13 mouse cellular contexts compared by ENCODE assay signal in the genomic region with DNA sequence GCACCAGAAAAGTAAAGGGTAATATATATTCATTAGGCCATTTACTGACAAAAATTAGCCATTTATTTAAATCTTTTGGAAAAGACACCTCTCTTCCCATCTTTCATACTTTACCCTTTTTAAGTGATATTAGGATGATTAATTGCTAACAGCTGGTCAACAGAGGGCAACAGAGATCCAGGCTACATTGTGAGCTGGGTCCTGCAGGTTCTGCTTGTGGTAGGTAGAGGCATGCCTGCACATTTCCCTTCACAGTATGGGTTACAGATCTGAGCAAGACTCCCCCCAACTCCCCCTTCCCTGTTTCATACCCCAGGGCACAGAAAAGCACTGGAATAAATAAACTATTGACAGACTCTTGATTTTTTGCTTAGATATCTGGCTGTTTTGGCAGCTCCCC.
DNase-seq lines count a peak whose midpoint lies in the region; ATAC-seq and TF ChIP-seq lines count a peak whose summit lies in the region.
"Had no signal": no experiment of that assay in that cellular context is flagged by ENCODE, and none has a peak within 500 bp of the region (broad histone marks: within the 10 kb centered on the region; RNA-seq: fewer than 3 reads in every experiment).

No protein-coding gene starts in this region.

- no peak overlapping the region for H3K27ac ChIP-seq in kidney, postnatal 0 days
- H3K27ac ChIP-seq in midbrain, embryonic 16.5 days (ENCODE audit: low read length) = no peak overlapping the region

- DNase-seq in cerebellum, adult 11 months = peak; percentile 0
- no peak for DNase-seq in kidney, postnatal 0 days (ENCODE audit: low spot score)
- DNase-seq in kidney, adult 18-20 months = no peak
- DNase-seq in cerebellum, postnatal 10 days = peak; percentile 51 to 63
- DNase-seq in ovary, postnatal 14 days (ENCODE audit: low spot score) = no peak
- no peak for DNase-seq in left cerebral cortex, postnatal 25 days (ENCODE audit: low spot score in 2 of 2)
- DNase-seq: adrenal gland, adult 8-10 months; gastrocnemius, postnatal 10 days; kidney, adult 8-10 months; liver, postnatal 0 days; thymus, adult 2 months had no signal

- no peak overlapping the region for H3K4me3 ChIP-seq in kidney, postnatal 0 days (replicated peaks; ENCODE audit: low read depth, low read length)
- no peak overlapping the region for H3K4me3 ChIP-seq in midbrain, embryonic 16.5 days (ENCODE audit: low read depth, low read length)

- H3K9ac ChIP-seq in kidney, postnatal 0 days (ENCODE audit: low read depth, low read length) = no peak overlapping the region
- no peak overlapping the region for H3K9ac ChIP-seq in midbrain, embryonic 16.5 days (ENCODE audit: low read depth, low read length)
- H3K9ac ChIP-seq: liver, postnatal 0 days had no signal

- H3K36me3 ChIP-seq in kidney, postnatal 0 days (ENCODE audit: insufficient read depth, low read length) = no peaks in the 10 kb centered on the region
- H3K36me3 ChIP-seq in midbrain, embryonic 16.5 days (ENCODE audit: control insufficient read depth, insufficient read depth, low read length) = no peaks in the 10 kb centered on the region

- ATAC-seq in cerebellum, adult (ENCODE audit: insufficient number of reproducible peaks, low FRiP score, low TSS enrichment) = no peak
- ATAC-seq in kidney, postnatal 0 days (replicated peaks; ENCODE audit: low FRiP score, low read depth) = no peak
- peak; percentile 78; the same call in 1 of the 2 replicates for ATAC-seq in midbrain, embryonic 16.5 days
- ATAC-seq: liver, postnatal 0 days had no signal

- no peak overlapping the region for H3K4me2 ChIP-seq in kidney, postnatal 0 days (ENCODE audit: low read length)
- no peak overlapping the region for H3K4me2 ChIP-seq in midbrain, embryonic 16.5 days (ENCODE audit: low read length)

- TF ChIP-seq CTCF in kidney, postnatal 0 days (IDR thresholded peaks at IDR 0.05; ENCODE audit: low read depth) = peak; percentile 43; the same call in 1 of the 2 replicates

- H3K4me1 ChIP-seq in kidney, postnatal 0 days (replicated peaks; ENCODE audit: insufficient read depth, low read length) = no peaks in the 10 kb centered on the region
- H3K4me1 ChIP-seq in midbrain, embryonic 16.5 days (ENCODE audit: control insufficient read depth, insufficient read depth, low read length) = no peaks in the 10 kb centered on the region

- H3K9me3 ChIP-seq in kidney, postnatal 0 days (replicated peaks; ENCODE audit: low read length) = no peaks in the 10 kb centered on the region
- H3K9me3 ChIP-seq in midbrain, embryonic 16.5 days (replicated peaks; ENCODE audit: control insufficient read depth, low read length, poor library complexity, severe bottlenecking) = no peaks in the 10 kb centered on the region

- no peaks in the 10 kb centered on the region for H3K27me3 ChIP-seq in kidney, postnatal 0 days (ENCODE audit: insufficient read depth, low read length)
- H3K27me3 ChIP-seq in midbrain, embryonic 16.5 days (ENCODE audit: control insufficient read depth, insufficient read depth, low read depth, low read length) = no peaks in the 10 kb centered on the region

- intact Hi-C loops in left cerebral cortex, postnatal 25 days (cut with DNase I) = no loop called here

Comparison
In these comparisons a context has a peak if more than half of its experiments do, and no peak if none do; other contexts are left out.
1. DNase-seq: peak in cerebellum, adult 11 months (single experiment) and cerebellum, postnatal 10 days (2 of 2); none in kidney, postnatal 0 days (single experiment), kidney, adult 18-20 months (single experiment), ovary, postnatal 14 days (single experiment) and left cerebral cortex, postnatal 25 days (0 of 2).